Comparison of ENCODE assay signal across 25 mouse cellular contexts in genomic region chr3:151931096-151931495, GRCm38 (mm10).
"Had no signal": no experiment of that assay in that cellular context is flagged by ENCODE, and none has a peak within 500 bp of the region (broad histone marks: within the 10 kb centered on the region; RNA-seq: fewer than 3 reads in every experiment).

No protein-coding gene starts in this region.

- H3K27ac ChIP-seq: embryonic facial prominence, embryonic 10.5 days; embryonic facial prominence, embryonic 12.5 days; embryonic facial prominence, embryonic 13.5 days; embryonic facial prominence, embryonic 15.5 days; forebrain, embryonic 10.5 days; forebrain, embryonic 12.5 days; forebrain, embryonic 13.5 days; forebrain, embryonic 15.5 days; gastrocnemius, adult 2 months; heart, embryonic 10.5 days had no signal

- ATAC-seq: forebrain, embryonic 13.5 days; forebrain, embryonic 14.5 days; forebrain, embryonic 15.5 days; forebrain, embryonic 16.5 days; forebrain, postnatal 0 days had no signal

- H3K36me3 ChIP-seq: embryonic facial prominence, embryonic 10.5 days; embryonic facial prominence, embryonic 12.5 days; embryonic facial prominence, embryonic 13.5 days; embryonic facial prominence, embryonic 15.5 days; forebrain, embryonic 10.5 days; forebrain, embryonic 12.5 days; forebrain, embryonic 15.5 days; heart, embryonic 10.5 days had no signal

- H3K4me1 ChIP-seq: embryonic facial prominence, embryonic 10.5 days; embryonic facial prominence, embryonic 12.5 days; embryonic facial prominence, embryonic 13.5 days; embryonic facial prominence, embryonic 15.5 days; forebrain, embryonic 10.5 days; forebrain, embryonic 12.5 days; forebrain, embryonic 13.5 days; forebrain, embryonic 15.5 days had no signal

- H3K9ac ChIP-seq: embryonic facial prominence, embryonic 12.5 days; embryonic facial prominence, embryonic 13.5 days; embryonic facial prominence, embryonic 15.5 days; forebrain, embryonic 12.5 days; forebrain, embryonic 13.5 days; forebrain, embryonic 15.5 days; forebrain, postnatal 0 days had no signal

- H3K27me3 ChIP-seq: embryonic facial prominence, embryonic 12.5 days; embryonic facial prominence, embryonic 13.5 days; embryonic facial prominence, embryonic 15.5 days; forebrain, embryonic 12.5 days; forebrain, embryonic 13.5 days; forebrain, embryonic 15.5 days had no signal

- DNase-seq: cerebellum, adult 9-11 months; cerebellum, postnatal 10 days; cerebellum, postnatal 14 days; cerebellum, postnatal 25 days; cerebellum, postnatal 36 days; embryo, embryonic 11 days; forebrain, postnatal 0 days; gastrocnemius, adult 2 months; gastrocnemius, postnatal 10 days; gastrocnemius, postnatal 14 days; gastrocnemius, postnatal 25 days; gastrocnemius, postnatal 36 days; heart, adult 18-20 months had no signal

- H3K4me3 ChIP-seq: embryonic facial prominence, embryonic 10.5 days; embryonic facial prominence, embryonic 12.5 days; embryonic facial prominence, embryonic 13.5 days; embryonic facial prominence, embryonic 15.5 days; erythroblast, embryonic 14.5 days; forebrain, embryonic 10.5 days; forebrain, embryonic 12.5 days; forebrain, embryonic 13.5 days; forebrain, embryonic 15.5 days; gastrocnemius, adult 2 months; heart, embryonic 10.5 days had no signal
